Mouse (Mus musculus) embryo, embryonic 11 days (tissue): Measurements from ENCODE around the gene Qrfp.

Source experiments
- DNase-seq: peaks from one replicate; pipeline ENCODE4 v3.0.0-alpha.2; 2015

Gene Qrfp

GRCm38 (mm10) chr2:31769115-31769514 lies 41.3 kb downstream of the Qrfp start:
- DNase-seq = no peak

GRCm38 (mm10) chr2:31767815-31768214 lies 42.6 kb downstream of the Qrfp start:
- no peak for DNase-seq

GRCm38 (mm10) chr2:31767104-31767503 lies 43.3 kb downstream of the Qrfp start:
- DNase-seq = no peak

- DNase-seq = no peak
Measured at GRCm38 (mm10) chr2:31763271-31763670, 47.1 kb downstream of the Qrfp start.

GRCm38 (mm10) chr2:31762853-31763252 lies 47.5 kb downstream of the Qrfp start:
- DNase-seq = no peak

GRCm38 (mm10) chr2:31762155-31762554 lies 48.2 kb downstream of the Qrfp start:
- DNase-seq = no peak

GRCm38 (mm10) chr2:31761585-31761984 lies 48.8 kb downstream of the Qrfp start:
- DNase-seq = no peak

- DNase-seq = no peak
Measured at GRCm38 (mm10) chr2:31761115-31761531, 49.3 kb downstream of the Qrfp start.

- no peak for DNase-seq
Measured at GRCm38 (mm10) chr2:31760486-31760885, 49.9 kb downstream of the Qrfp start.

GRCm38 (mm10) chr2:31759751-31760460 lies 50.5 kb downstream of the Qrfp start:
- DNase-seq = peak; percentile 95

- no peak for DNase-seq
Measured at GRCm38 (mm10) chr2:31758966-31759365, 51.4 kb downstream of the Qrfp start.

GRCm38 (mm10) chr2:31757472-31757871 lies 52.9 kb downstream of the Qrfp start:
- DNase-seq = no peak
